Mouse (Mus musculus): ENCODE data around the gene Smim26. TPM values are rescaled to one million over a fixed set of nuclear protein-coding genes. Genes with fewer than 3 reads are reported as not detected.
"Not testable (repeated sequence)": the region's sequence is repeated elsewhere in the genome, so short reads cannot be mapped to it uniquely, and the experiment has no call there.

The Smim26 gene
- 10 to 100 TPM; 32.0 to 36.5 TPM for total RNA-seq (2021)
- long read RNA-seq, experiment 1, transcript Smim26-201 (2 exons, 471 nt), result major isoform, 5 of 6 reads
- long read RNA-seq, experiment 1, partial matches to known transcripts, result 0 of 6 reads
- long read RNA-seq, experiment 1, other reads (novel, unspliced or antisense), result 1 of 6 reads
- long read RNA-seq, experiment 2, transcript Smim26-201 (2 exons, 471 nt), result major isoform, 8 of 8 reads
- long read RNA-seq, experiment 2, partial matches to known transcripts, result 0 of 8 reads
- long read RNA-seq, experiment 2, other reads (novel, unspliced or antisense), result 0 of 8 reads

GRCm38 (mm10) chr2:144593951-144594651 lies at the start of gene Smim26:
Gene Smim26 (plus strand): TSS chr2:144594054.
- peak; percentile 41 to 70 for DNase-seq (ENCODE audit: low spot score in 2 of 2)

- DNase-seq (ENCODE audit: low spot score in 2 of 2), result no peak
Measured at GRCm38 (mm10) chr2:144544630-144545029, 49.2 kb upstream of the Smim26 start.

- DNase-seq (ENCODE audit: low spot score in 2 of 2), result no peak
Measured at GRCm38 (mm10) chr2:144545061-144545460, 48.8 kb upstream of the Smim26 start.

- DNase-seq (ENCODE audit: low spot score in 2 of 2), result no peak
Measured at GRCm38 (mm10) chr2:144545481-144545880, 48.4 kb upstream of the Smim26 start.

- DNase-seq (ENCODE audit: low spot score in 2 of 2), result no peak
Measured at GRCm38 (mm10) chr2:144547559-144547958, 46.3 kb upstream of the Smim26 start.

- DNase-seq (ENCODE audit: low spot score in 2 of 2), result peak in 1 of 2 experiments; percentile 50
Measured at GRCm38 (mm10) chr2:144550529-144550928, 43.3 kb upstream of the Smim26 start, which contains the start of gene Rbbp9. Gene Rbbp9 (minus strand): TSS chr2:144550869.

- no peak for DNase-seq (ENCODE audit: low spot score in 2 of 2)
Measured at GRCm38 (mm10) chr2:144553905-144554304, 39.9 kb upstream of the Smim26 start.

- no peak for DNase-seq (ENCODE audit: low spot score in 2 of 2)
Measured at GRCm38 (mm10) chr2:144555286-144555819, 38.5 kb upstream of the Smim26 start.

- DNase-seq (ENCODE audit: low spot score in 2 of 2), result peak; percentile 83 to 95
Measured at GRCm38 (mm10) chr2:144555820-144556552, 37.9 kb upstream of the Smim26 start, which contains the start of gene Sec23b. Gene Sec23b (plus strand): TSS chr2:144556229.

- no peak for DNase-seq (ENCODE audit: low spot score in 2 of 2)
Measured at GRCm38 (mm10) chr2:144588723-144589122, 5.1 kb upstream of the Smim26 start.

- not testable (repeated sequence) for DNase-seq (ENCODE audit: low spot score in 2 of 2)
Measured at GRCm38 (mm10) chr2:144593036-144593435, 818 bp upstream of the Smim26 start.

GRCm38 (mm10) chr2:144598006-144598405 lies 4.2 kb downstream of the Smim26 start:
- no peak for DNase-seq (ENCODE audit: low spot score in 2 of 2)

- peak; percentile 59 to 84 for DNase-seq (ENCODE audit: low spot score in 2 of 2)
Measured at GRCm38 (mm10) chr2:144599831-144600687, 6.2 kb downstream of the Smim26 start, which contains the start of gene Dtd1. Gene Dtd1 (plus strand): TSS chr2:144599897.

GRCm38 (mm10) chr2:144601576-144601975 lies 7.7 kb downstream of the Smim26 start:
- no peak for DNase-seq (ENCODE audit: low spot score in 2 of 2)

GRCm38 (mm10) chr2:144613956-144614355 lies 20.1 kb downstream of the Smim26 start:
- no peak for DNase-seq (ENCODE audit: low spot score in 2 of 2)

GRCm38 (mm10) chr2:144617074-144617874 lies 23.4 kb downstream of the Smim26 start:
- DNase-seq (ENCODE audit: low spot score in 2 of 2), result no peak

- DNase-seq (ENCODE audit: low spot score in 2 of 2), result no peak
Measured at GRCm38 (mm10) chr2:144621491-144621890, 27.6 kb downstream of the Smim26 start.

GRCm38 (mm10) chr2:144633551-144633950 lies 39.7 kb downstream of the Smim26 start:
- DNase-seq (ENCODE audit: low spot score in 2 of 2), result no peak

- no peak for DNase-seq (ENCODE audit: low spot score in 2 of 2)
Measured at GRCm38 (mm10) chr2:144634231-144634630, 40.4 kb downstream of the Smim26 start.

GRCm38 (mm10) chr2:144634729-144635128 lies 40.9 kb downstream of the Smim26 start:
- no peak for DNase-seq (ENCODE audit: low spot score in 2 of 2)
